Mouse (Mus musculus): ENCODE data around the gene Stra6l. TPM values are rescaled to one million over a fixed set of nuclear protein-coding genes. Genes with fewer than 3 reads are reported as not detected.

Stra6l gene
- total and polyA plus RNA-seq, 2 experiments, result 86.7 to 173 TPM

GRCm38 (mm10) chr4:45867416-45867815 lies 19.0 kb downstream of the Stra6l start:
- Histone ChIP-seq H3K36me3 (ENCODE audit: control insufficient read depth, insufficient read depth, low read length) (peaks cover 37% of the 10 kb centered on the region), H3K4me1 (ENCODE audit: control insufficient read depth, insufficient read depth, low read length) (no peaks in the 10 kb centered on the region), H3K9ac (ENCODE audit: low read depth, low read length) (no peak overlapping the region), H3K4me3 (ENCODE audit: insufficient read depth, low read depth, low read length) (no peak overlapping the region), H3K27ac (replicated peaks; ENCODE audit: insufficient read depth, low read depth, low read length) (no peak overlapping the region), H3K27me3 (ENCODE audit: control insufficient read depth, insufficient read depth, low read length) (no peaks in the 10 kb centered on the region), H3K79me2 (ENCODE audit: control insufficient read depth, insufficient read depth, low read length) (no peaks in the 10 kb centered on the region)
- WGBS, result 96% methylated on average over 8 of the region's 8 CpGs
- no peak for DNase-seq (ENCODE audit: extremely low read depth, low read depth, low spot score)
- TF ChIP-seq CTCF (IDR thresholded peaks at IDR 0.05; ENCODE audit: low read depth, low read length) (no peak), POLR2A (IDR thresholded peaks at IDR 0.05; ENCODE audit: extremely low read depth, insufficient read depth, low read length) (no peak)

- TF ChIP-seq POLR2A (IDR thresholded peaks at IDR 0.05; ENCODE audit: extremely low read depth, insufficient read depth, low read length), result no peak
- no peak for TF ChIP-seq CTCF (IDR thresholded peaks at IDR 0.05; ENCODE audit: low read depth, low read length)
- Histone ChIP-seq H3K27me3 (ENCODE audit: control insufficient read depth, insufficient read depth, low read length) (no peaks in the 10 kb centered on the region), H3K9ac (ENCODE audit: low read depth, low read length) (no peak overlapping the region), H3K36me3 (ENCODE audit: control insufficient read depth, insufficient read depth, low read length) (peaks cover 51% of the 10 kb centered on the region), H3K4me3 (ENCODE audit: insufficient read depth, low read depth, low read length) (no peak overlapping the region), H3K27ac (replicated peaks; ENCODE audit: insufficient read depth, low read depth, low read length) (no peak overlapping the region), H3K4me1 (ENCODE audit: control insufficient read depth, insufficient read depth, low read length) (no peaks in the 10 kb centered on the region), H3K79me2 (ENCODE audit: control insufficient read depth, insufficient read depth, low read length) (no peaks in the 10 kb centered on the region)
- 77% methylated on average over 24 of the region's 24 CpGs for WGBS
- DNase-seq (ENCODE audit: extremely low read depth, low read depth, low spot score), result no peak
Measured at GRCm38 (mm10) chr4:45869021-45869815, 20.8 kb downstream of the Stra6l start.

- peaks cover 71% of the 10 kb centered on the region for H3K36me3 ChIP-seq (ENCODE audit: control insufficient read depth, insufficient read depth, low read length)
- H3K4me3 ChIP-seq (ENCODE audit: insufficient read depth, low read depth, low read length), result no peak overlapping the region
Measured at GRCm38 (mm10) chr4:45872147-45872546, 23.7 kb downstream of the Stra6l start.

GRCm38 (mm10) chr4:45878929-45879328 lies 30.5 kb downstream of the Stra6l start:
- no peak overlapping the region for H3K27ac ChIP-seq (replicated peaks; ENCODE audit: insufficient read depth, low read depth, low read length)
- no peak overlapping the region for H3K4me3 ChIP-seq (ENCODE audit: insufficient read depth, low read depth, low read length)
- H3K9ac ChIP-seq (ENCODE audit: low read depth, low read length), result no peak overlapping the region
- TF ChIP-seq POLR2A (IDR thresholded peaks at IDR 0.05; ENCODE audit: extremely low read depth, insufficient read depth, low read length), result no peak
- 0 out of 2 replicates have a peak, but pooled peaks have one; percentile 17 for TF ChIP-seq CTCF (IDR thresholded peaks at IDR 0.05; ENCODE audit: low read depth, low read length)
- WGBS, result 56% methylated on average over 5 of the region's 5 CpGs
- DNase-seq (ENCODE audit: extremely low read depth, low read depth, low spot score), result peak; percentile 30
- no peaks in the 10 kb centered on the region for H3K79me2 ChIP-seq (ENCODE audit: control insufficient read depth, insufficient read depth, low read length)
- H3K36me3 ChIP-seq (ENCODE audit: control insufficient read depth, insufficient read depth, low read length), result peaks cover 64% of the 10 kb centered on the region
- no peaks in the 10 kb centered on the region for H3K27me3 ChIP-seq (ENCODE audit: control insufficient read depth, insufficient read depth, low read length)
- H3K4me1 ChIP-seq (ENCODE audit: control insufficient read depth, insufficient read depth, low read length), result no peaks in the 10 kb centered on the region

More at GRCm38 (mm10) chr4:45872147-45872546, 23.7 kb downstream of the Stra6l start:
- no peak overlapping the region for H3K27ac ChIP-seq (replicated peaks; ENCODE audit: insufficient read depth, low read depth, low read length)
- no peaks in the 10 kb centered on the region for H3K79me2 ChIP-seq (ENCODE audit: control insufficient read depth, insufficient read depth, low read length)
- no peak overlapping the region for H3K9ac ChIP-seq (ENCODE audit: low read depth, low read length)
- WGBS, result no CpG with 5 or more reads among the region's 2 CpGs
- no peaks in the 10 kb centered on the region for H3K4me1 ChIP-seq (ENCODE audit: control insufficient read depth, insufficient read depth, low read length)
- TF ChIP-seq CTCF (IDR thresholded peaks at IDR 0.05; ENCODE audit: low read depth, low read length) (no peak), POLR2A (IDR thresholded peaks at IDR 0.05; ENCODE audit: extremely low read depth, insufficient read depth, low read length) (no peak)
- H3K27me3 ChIP-seq (ENCODE audit: control insufficient read depth, insufficient read depth, low read length), result no peaks in the 10 kb centered on the region
- no peak for DNase-seq (ENCODE audit: extremely low read depth, low read depth, low spot score)

GRCm38 (mm10) chr4:45882521-45882920 lies 34.1 kb downstream of the Stra6l start:
- no peaks in the 10 kb centered on the region for H3K4me1 ChIP-seq (ENCODE audit: control insufficient read depth, insufficient read depth, low read length)
- H3K36me3 ChIP-seq (ENCODE audit: control insufficient read depth, insufficient read depth, low read length), result peaks cover 39% of the 10 kb centered on the region
- H3K9ac ChIP-seq (ENCODE audit: low read depth, low read length), result no peak overlapping the region
- DNase-seq (ENCODE audit: extremely low read depth, low read depth, low spot score), result no peak
- no peaks in the 10 kb centered on the region for H3K79me2 ChIP-seq (ENCODE audit: control insufficient read depth, insufficient read depth, low read length)
- WGBS, result 88% methylated on average over 9 of the region's 9 CpGs
- H3K4me3 ChIP-seq (ENCODE audit: insufficient read depth, low read depth, low read length), result no peak overlapping the region
- no peaks in the 10 kb centered on the region for H3K27me3 ChIP-seq (ENCODE audit: control insufficient read depth, insufficient read depth, low read length)
- no peak for TF ChIP-seq CTCF (IDR thresholded peaks at IDR 0.05; ENCODE audit: low read depth, low read length)
- no peak for TF ChIP-seq POLR2A (IDR thresholded peaks at IDR 0.05; ENCODE audit: extremely low read depth, insufficient read depth, low read length)
- no peak overlapping the region for H3K27ac ChIP-seq (replicated peaks; ENCODE audit: insufficient read depth, low read depth, low read length)

- Histone ChIP-seq H3K36me3 (ENCODE audit: control insufficient read depth, insufficient read depth, low read length) (peaks cover 35% of the 10 kb centered on the region), H3K4me3 (ENCODE audit: insufficient read depth, low read depth, low read length) (no peak overlapping the region), H3K27me3 (ENCODE audit: control insufficient read depth, insufficient read depth, low read length) (no peaks in the 10 kb centered on the region), H3K9ac (ENCODE audit: low read depth, low read length) (no peak overlapping the region), H3K79me2 (ENCODE audit: control insufficient read depth, insufficient read depth, low read length) (no peaks in the 10 kb centered on the region), H3K27ac (replicated peaks; ENCODE audit: insufficient read depth, low read depth, low read length) (no peak overlapping the region), H3K4me1 (ENCODE audit: control insufficient read depth, insufficient read depth, low read length) (no peaks in the 10 kb centered on the region)
- TF ChIP-seq CTCF (IDR thresholded peaks at IDR 0.05; ENCODE audit: low read depth, low read length) (no peak), POLR2A (IDR thresholded peaks at IDR 0.05; ENCODE audit: extremely low read depth, insufficient read depth, low read length) (no peak)
- WGBS, result 88% methylated on average over 16 of the region's 16 CpGs
- no peak for DNase-seq (ENCODE audit: extremely low read depth, low read depth, low spot score)
Measured at GRCm38 (mm10) chr4:45883250-45883649, 34.8 kb downstream of the Stra6l start.

Data from liver, adult 2 months (tissue).